In genomic region chr5:84897535-84897934, GRCm38 (mm10) we compare ENCODE assay signal across 24 mouse cellular contexts.
DNase-seq lines count a peak whose midpoint lies in the region; ATAC-seq and TF ChIP-seq lines count a peak whose summit lies in the region.
"Had no signal": no experiment of that assay in that cellular context is flagged by ENCODE, and none has a peak within 500 bp of the region (broad histone marks: within the 10 kb centered on the region; RNA-seq: fewer than 3 reads in every experiment).

No protein-coding gene starts in this region.

- no peak for TF ChIP-seq POLR2A in brain, embryonic 14.5 days (IDR thresholded peaks at IDR 0.05; ENCODE audit: borderline replicate concordance, extremely low read depth, insufficient read depth, insufficient read length, poor library complexity, severe bottlenecking)

- H3K9ac ChIP-seq in forebrain, embryonic 13.5 days, result no peak overlapping the region
- no peak overlapping the region for H3K9ac ChIP-seq in forebrain, embryonic 12.5 days
- no peak overlapping the region for H3K9ac ChIP-seq in forebrain, embryonic 15.5 days (replicated peaks)
- H3K9ac ChIP-seq in forebrain, embryonic 16.5 days (replicated peaks; ENCODE audit: low read depth, low read length), result no peak overlapping the region
- H3K9ac ChIP-seq: embryonic facial prominence, embryonic 12.5 days had no signal

- WGBS in forebrain, embryonic 13.5 days, result 85% methylated on average over 1 of the region's 1 CpGs
- WGBS in forebrain, embryonic 12.5 days, result 84% methylated on average over 1 of the region's 1 CpGs
- WGBS in forebrain, embryonic 15.5 days, result 55% methylated on average over 1 of the region's 1 CpGs
- WGBS in forebrain, embryonic 10.5 days, result 98% methylated on average over 1 of the region's 1 CpGs
- 63% methylated on average over 1 of the region's 1 CpGs for WGBS in forebrain, embryonic 16.5 days

- TF ChIP-seq CTCF in brain, embryonic 14.5 days (IDR thresholded peaks at IDR 0.05; ENCODE audit: borderline replicate concordance, extremely low read depth, insufficient read depth, insufficient read length), result no peak

- H3K27me3 ChIP-seq in forebrain, embryonic 13.5 days, result no peaks in the 10 kb centered on the region
- no peaks in the 10 kb centered on the region for H3K27me3 ChIP-seq in forebrain, embryonic 12.5 days
- H3K27me3 ChIP-seq in forebrain, embryonic 15.5 days, result no peaks in the 10 kb centered on the region
- no peaks in the 10 kb centered on the region for H3K27me3 ChIP-seq in forebrain, embryonic 10.5 days (ENCODE audit: poor library complexity, severe bottlenecking)
- no peaks in the 10 kb centered on the region for H3K27me3 ChIP-seq in forebrain, embryonic 16.5 days (replicated peaks; ENCODE audit: control insufficient read depth, insufficient read depth, low read length)
- H3K27me3 ChIP-seq: CH12.LX; embryonic facial prominence, embryonic 12.5 days; Patski had no signal

- H3K36me3 ChIP-seq in forebrain, embryonic 13.5 days (ENCODE audit: poor library complexity, severe bottlenecking), result no peaks in the 10 kb centered on the region
- no peaks in the 10 kb centered on the region for H3K36me3 ChIP-seq in forebrain, embryonic 12.5 days (replicated peaks)
- H3K36me3 ChIP-seq in forebrain, embryonic 15.5 days, result no peaks in the 10 kb centered on the region
- no peaks in the 10 kb centered on the region for H3K36me3 ChIP-seq in forebrain, embryonic 10.5 days (replicated peaks)
- H3K36me3 ChIP-seq in forebrain, embryonic 16.5 days (ENCODE audit: control insufficient read depth, insufficient read depth), result no peaks in the 10 kb centered on the region
- H3K36me3 ChIP-seq: embryonic facial prominence, embryonic 10.5 days; embryonic facial prominence, embryonic 12.5 days; G1E had no signal

- DNase-seq in forebrain, embryonic 10.5 days (ENCODE audit: extremely low spot score, low spot score), result no peak
- peak; percentile 68 for DNase-seq in brain, embryonic 14.5 days (ENCODE audit: low read depth)
- DNase-seq in right cerebral cortex, postnatal 36 days (ENCODE audit: low spot score in 2 of 2), result no peak
- no peak for DNase-seq in lung, postnatal 36 days
- DNase-seq: adrenal gland, adult 8-10 months; adrenal gland, postnatal 14 days; adrenal gland, postnatal 36 days; B cell, adult 2 months; cerebellum, adult 11-12 months; cerebellum, adult 2 months; cerebellum, adult 9-10 months; cerebellum, postnatal 10 days; cerebellum, postnatal 25 days had no signal

- no peaks in the 10 kb centered on the region for H3K4me1 ChIP-seq in forebrain, embryonic 13.5 days
- no peaks in the 10 kb centered on the region for H3K4me1 ChIP-seq in forebrain, embryonic 12.5 days
- no peaks in the 10 kb centered on the region for H3K4me1 ChIP-seq in forebrain, embryonic 15.5 days
- H3K4me1 ChIP-seq in forebrain, embryonic 10.5 days, result no peaks in the 10 kb centered on the region
- H3K4me1 ChIP-seq in forebrain, embryonic 16.5 days (replicated peaks; ENCODE audit: control insufficient read depth, insufficient read depth, low read length), result 0 out of 2 replicates have a peak, but pooled peaks cover 2% of the 10 kb centered on the region
- H3K4me1 ChIP-seq: embryonic facial prominence, embryonic 10.5 days; embryonic facial prominence, embryonic 12.5 days had no signal

- no peak overlapping the region for H3K4me3 ChIP-seq in forebrain, embryonic 13.5 days
- H3K4me3 ChIP-seq in forebrain, embryonic 12.5 days (replicated peaks), result no peak overlapping the region
- H3K4me3 ChIP-seq in forebrain, embryonic 15.5 days, result no peak overlapping the region
- no peak overlapping the region for H3K4me3 ChIP-seq in forebrain, embryonic 10.5 days
- no peak overlapping the region for H3K4me3 ChIP-seq in forebrain, embryonic 16.5 days (replicated peaks; ENCODE audit: low read length)
- H3K4me3 ChIP-seq: embryonic facial prominence, embryonic 10.5 days; embryonic facial prominence, embryonic 12.5 days had no signal

- no peak overlapping the region for H3K27ac ChIP-seq in forebrain, embryonic 13.5 days
- H3K27ac ChIP-seq in forebrain, embryonic 12.5 days, result no peak overlapping the region
- H3K27ac ChIP-seq in forebrain, embryonic 15.5 days (replicated peaks), result peak overlapping the region; percentile 28; the same call in 1 of the 2 replicates
- no peak overlapping the region for H3K27ac ChIP-seq in forebrain, embryonic 10.5 days
- peak overlapping the region; percentile 12; the same call in 1 of the 2 replicates for H3K27ac ChIP-seq in forebrain, embryonic 16.5 days (ENCODE audit: low read length)
- H3K27ac ChIP-seq: embryonic facial prominence, embryonic 10.5 days; embryonic facial prominence, embryonic 12.5 days had no signal

- ATAC-seq in forebrain, embryonic 13.5 days, result peak; percentile 50; the same call in 1 of the 2 replicates
- no peak for ATAC-seq in forebrain, embryonic 12.5 days (ENCODE audit: low FRiP score)
- peak; percentile 72; the same call in 1 of the 2 replicates for ATAC-seq in forebrain, embryonic 15.5 days (replicated peaks)
- ATAC-seq in forebrain, embryonic 16.5 days, result peak; percentile 63
- ATAC-seq: activated CD4-positive, CD25-positive, alpha-beta regulatory T cell, adult 4 months; CD4-positive, CD25-positive, alpha-beta regulatory T cell, adult 4 months; Patski had no signal

- no peak overlapping the region for H3K4me2 ChIP-seq in forebrain, embryonic 13.5 days
- H3K4me2 ChIP-seq in forebrain, embryonic 12.5 days, result no peak overlapping the region
- H3K4me2 ChIP-seq in forebrain, embryonic 15.5 days (replicated peaks), result no peak overlapping the region
- H3K4me2 ChIP-seq in forebrain, embryonic 16.5 days (ENCODE audit: low read length), result no peak overlapping the region
- H3K4me2 ChIP-seq: embryonic facial prominence, embryonic 12.5 days had no signal

- H3K9me3 ChIP-seq in forebrain, embryonic 13.5 days (replicated peaks), result no peaks in the 10 kb centered on the region
- no peaks in the 10 kb centered on the region for H3K9me3 ChIP-seq in forebrain, embryonic 12.5 days
- H3K9me3 ChIP-seq in forebrain, embryonic 15.5 days, result no peaks in the 10 kb centered on the region
- H3K9me3 ChIP-seq in forebrain, embryonic 10.5 days, result no peaks in the 10 kb centered on the region
- no peaks in the 10 kb centered on the region; the same call in 1 of the 2 replicates for H3K9me3 ChIP-seq in forebrain, embryonic 16.5 days (ENCODE audit: control insufficient read depth, low read length)
- H3K9me3 ChIP-seq: embryonic facial prominence, embryonic 10.5 days; embryonic facial prominence, embryonic 12.5 days had no signal

Comparison
In these comparisons a context has a peak if more than half of its experiments do, and no peak if none do; other contexts are left out.
1. H3K27ac ChIP-seq: peak in forebrain, embryonic 15.5 days (single experiment) and forebrain, embryonic 16.5 days (single experiment); none in forebrain, embryonic 13.5 days (single experiment), forebrain, embryonic 12.5 days (single experiment) and forebrain, embryonic 10.5 days (single experiment).